Mouse (Mus musculus): ENCODE measurements around the gene Trio.

Gene Trio

GRCm38 (mm10) chr15:27943486-27944195 is 82.0 kb downstream of the Trio start:
- DNase-seq = no peak

GRCm38 (mm10) chr15:27942148-27942847 is 83.3 kb downstream of the Trio start:
- no peak for DNase-seq

GRCm38 (mm10) chr15:27941441-27941840 is 84.2 kb downstream of the Trio start:
- DNase-seq = no peak

DNA sequence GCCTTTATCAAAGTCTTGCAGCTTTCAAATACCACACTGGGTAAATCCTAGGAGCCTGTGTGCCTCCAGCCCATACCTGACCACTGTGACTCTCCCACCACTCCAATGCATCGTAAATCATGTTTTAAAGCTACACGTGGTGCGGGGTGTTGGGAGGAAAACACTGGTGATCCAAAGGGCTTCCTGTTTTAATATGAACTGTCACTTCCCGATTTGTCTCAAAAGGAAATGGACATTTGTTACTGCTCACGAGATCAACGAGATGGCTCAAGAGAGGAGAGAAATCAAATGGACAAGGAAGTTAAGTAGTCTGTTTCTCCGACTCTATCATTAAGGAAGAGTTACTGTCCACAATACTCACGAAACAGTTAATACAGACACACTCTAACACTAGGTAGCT is 84.6 kb downstream of the Trio start:
- DNase-seq = no peak

DNA sequence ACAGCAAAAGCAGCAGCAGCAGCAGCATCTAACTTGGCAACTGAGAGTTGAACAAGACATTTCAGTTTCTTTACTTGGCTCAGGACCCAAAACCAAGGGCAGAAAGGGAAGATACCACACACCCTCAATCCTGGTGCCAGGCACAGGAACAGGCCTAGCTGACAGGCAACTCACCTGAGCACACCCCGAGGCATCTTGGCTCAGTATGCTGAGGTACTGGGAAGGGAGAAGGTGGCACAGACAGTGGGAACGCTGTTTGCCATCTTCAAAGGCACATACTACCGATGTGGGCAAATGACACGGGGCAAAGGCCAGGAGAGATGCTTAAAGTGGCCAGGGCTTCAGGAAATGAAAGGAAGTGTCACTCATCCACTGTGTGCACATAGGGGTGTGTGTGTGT is 85.6 kb downstream of the Trio start:
- DNase-seq = no peak

- no peak for DNase-seq
Observed at GRCm38 (mm10) chr15:27938886-27939285, 86.8 kb downstream of the Trio start.

DNA sequence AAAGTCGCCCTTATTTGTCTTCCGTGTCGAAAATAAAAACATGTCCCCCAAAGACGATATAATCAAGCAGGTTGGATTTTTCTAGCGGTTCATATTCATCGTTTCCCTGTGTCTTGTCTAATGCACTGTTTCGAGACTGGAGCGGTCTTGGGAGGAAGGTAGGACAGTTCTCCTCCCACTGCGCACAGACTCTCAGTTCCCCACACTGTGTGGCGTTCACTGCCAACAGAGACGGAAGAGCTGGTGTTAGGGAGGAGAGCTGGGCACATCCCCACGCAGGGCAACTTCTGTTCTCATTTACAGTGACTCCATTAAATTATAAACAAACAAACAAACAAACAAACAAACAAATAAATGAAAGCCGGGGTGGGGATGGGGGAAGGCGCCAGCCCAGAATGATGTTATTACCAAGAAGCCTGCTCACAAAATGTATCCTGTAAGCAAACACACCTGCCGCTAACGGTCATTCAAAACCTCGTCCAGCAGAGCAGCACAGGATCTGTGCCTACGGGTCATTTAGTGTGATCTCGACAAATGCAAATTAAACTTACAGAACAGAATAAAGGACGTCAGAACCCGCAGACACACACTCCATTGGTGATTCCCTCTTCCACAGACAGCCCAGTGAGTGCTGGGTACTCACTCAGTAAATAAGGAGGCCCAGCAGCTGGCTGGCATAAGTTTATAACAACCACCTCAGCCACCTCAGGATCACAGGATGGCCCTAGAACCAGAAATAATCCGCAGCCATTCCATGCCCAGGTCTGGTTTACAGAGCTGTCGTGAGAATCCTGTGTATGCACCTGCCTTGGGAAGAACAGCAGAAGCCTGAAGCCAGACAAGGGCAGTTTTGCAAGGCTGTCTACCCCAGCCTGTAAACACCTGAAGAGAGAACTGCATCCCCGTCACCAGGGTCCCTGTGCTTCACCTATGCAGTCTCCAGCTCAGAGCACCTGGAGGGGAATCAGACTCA is 87.5 kb downstream of the Trio start:
- no peak for DNase-seq

- DNase-seq = peak; percentile 41
Observed at GRCm38 (mm10) chr15:27937003-27937860, 88.4 kb downstream of the Trio start.

- no peak for DNase-seq
Observed at GRCm38 (mm10) chr15:27935772-27936746, 89.6 kb downstream of the Trio start.

GRCm38 (mm10) chr15:27933270-27933669 is 92.4 kb downstream of the Trio start:
- DNase-seq = no peak

DNA sequence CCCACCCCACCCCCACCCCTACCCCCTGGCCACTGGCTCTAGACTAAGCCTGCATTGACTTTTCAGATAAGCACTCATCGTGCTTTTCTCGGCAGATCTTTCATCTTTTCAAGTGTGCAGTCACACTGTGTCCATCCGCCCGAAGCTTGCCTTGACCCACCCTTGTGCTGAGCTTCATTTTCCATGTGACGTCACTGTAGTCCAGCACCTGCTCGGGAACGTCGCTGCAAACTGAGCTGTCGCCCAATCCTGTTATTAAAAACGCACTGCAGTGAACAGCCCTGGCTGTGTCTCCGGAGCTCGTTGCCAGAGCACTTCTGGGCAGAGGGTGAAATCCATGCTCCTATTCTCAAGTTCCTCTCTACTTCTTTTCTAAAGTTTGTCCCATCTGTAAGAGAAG is 93.8 kb downstream of the Trio start:
- no peak for DNase-seq

GRCm38 (mm10) chr15:27931459-27931858 is 94.2 kb downstream of the Trio start:
- DNase-seq = no peak

- no peak for DNase-seq
Observed at GRCm38 (mm10) chr15:27927614-27928013, 98.0 kb downstream of the Trio start.

DNA sequence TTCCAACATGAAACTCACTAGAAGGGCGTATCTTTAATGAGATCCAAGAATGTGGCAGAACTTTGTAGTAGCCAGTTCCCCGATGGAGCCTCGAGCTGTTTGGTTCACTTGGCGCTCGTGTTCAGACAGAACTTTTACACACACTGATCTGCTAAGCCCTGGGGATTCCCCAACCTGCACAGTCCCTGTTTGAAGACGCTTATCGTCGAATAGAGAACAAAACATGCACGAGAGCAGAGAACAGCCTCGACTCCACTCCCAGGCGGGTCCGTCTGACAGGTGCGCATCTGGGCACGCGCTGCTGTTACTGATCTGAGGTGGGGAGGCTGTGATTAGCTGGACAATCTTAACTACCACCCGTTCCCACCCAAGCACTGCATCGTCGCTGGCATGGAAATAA is 98.7 kb downstream of the Trio start:
- no peak for DNase-seq

- DNase-seq = no peak
Observed at GRCm38 (mm10) chr15:27926450-27926849, 99.2 kb downstream of the Trio start.

DNA sequence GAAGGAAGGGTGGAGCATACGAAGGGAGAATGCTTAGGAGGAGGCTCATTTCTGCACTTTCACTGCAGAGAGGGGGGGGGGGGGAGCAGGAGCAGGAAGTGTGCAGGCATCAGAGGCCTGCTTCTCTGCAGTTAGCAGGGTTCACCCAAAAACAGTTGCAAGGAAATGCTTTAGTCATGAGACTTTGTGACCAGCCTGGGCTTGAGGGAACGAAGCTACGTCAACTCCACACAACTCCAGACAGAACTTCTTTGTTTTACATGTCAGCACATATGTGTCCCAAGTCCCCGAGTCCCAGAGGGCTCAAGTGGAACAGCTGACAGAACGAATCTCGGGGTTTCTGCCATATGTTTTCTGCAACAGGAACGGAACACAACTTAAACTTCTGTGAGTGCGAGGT is 99.8 kb downstream of the Trio start:
- DNase-seq = peak; percentile 18

DNA sequence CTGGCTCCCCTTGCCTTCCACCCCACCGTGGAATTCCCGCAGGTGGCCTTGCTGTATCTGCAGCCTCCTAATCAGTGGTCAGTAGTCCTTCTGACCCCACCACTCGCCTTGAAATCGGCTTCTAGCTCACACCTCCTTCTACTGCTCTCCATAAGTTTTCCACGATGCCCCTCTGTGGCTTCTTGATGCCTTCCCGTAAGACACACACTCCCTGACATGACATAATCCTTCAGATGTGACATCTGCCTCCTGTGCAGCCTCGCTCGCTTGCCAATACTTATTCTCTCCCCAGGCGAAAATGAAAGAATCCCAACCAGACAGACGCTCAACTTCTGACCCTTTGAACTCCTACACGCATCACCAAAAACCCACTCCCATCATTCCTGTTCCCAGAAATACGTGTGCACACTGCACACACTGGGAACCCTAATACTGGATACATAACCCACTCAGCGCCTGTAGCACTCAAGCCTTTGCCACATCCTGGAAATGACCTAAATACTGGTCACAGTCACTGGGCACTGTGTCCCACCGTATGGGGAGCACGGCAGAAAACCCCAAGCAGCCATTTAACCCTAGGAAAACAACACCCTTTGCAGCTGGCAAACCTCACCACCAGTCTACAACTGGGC is 100.5 kb downstream of the Trio start:
- no peak for DNase-seq

DNA sequence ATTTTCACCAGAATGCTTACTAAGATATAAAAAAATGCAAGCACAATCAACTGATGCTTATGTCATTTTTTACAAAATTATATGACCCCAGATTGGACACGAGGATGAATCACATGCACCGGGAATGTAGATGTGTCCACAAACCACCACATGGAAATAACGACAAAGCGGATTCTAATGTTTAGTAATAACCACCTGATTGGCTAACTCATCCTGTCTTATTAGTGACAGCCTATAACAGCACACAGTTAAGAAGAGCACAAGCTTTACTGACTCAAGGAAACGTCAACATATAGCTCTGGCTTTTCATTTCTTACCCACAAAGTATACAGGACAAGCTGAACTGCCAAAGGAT is 101.7 kb downstream of the Trio start:
- DNase-seq = no peak

GRCm38 (mm10) chr15:27923280-27923986 is 102.2 kb downstream of the Trio start:
- DNase-seq = peak; percentile 82

DNA sequence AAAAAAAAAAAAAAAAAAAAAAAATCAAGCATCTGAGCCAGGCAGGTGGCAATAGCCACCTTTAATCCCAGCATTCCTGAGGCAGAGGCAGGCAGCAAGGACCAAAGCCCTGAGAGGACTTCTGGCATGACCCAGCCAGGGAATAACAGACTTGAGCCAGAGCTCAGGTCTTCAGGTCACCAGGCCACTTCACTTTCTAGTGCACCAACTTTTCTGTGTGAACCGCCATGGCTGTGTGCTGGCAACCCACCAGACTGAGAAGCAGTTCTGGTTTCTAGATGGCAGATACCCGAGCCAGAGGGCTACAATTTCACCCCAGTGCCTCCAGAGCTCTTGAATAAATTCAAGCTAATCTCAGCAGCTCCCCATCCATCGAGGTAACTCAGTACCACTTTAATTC is 104.9 kb downstream of the Trio start:
- DNase-seq = no peak
